ENCODE assay signal across 27 mouse cellular contexts in genomic region chr15:18685439-18685838, GRCm38 (mm10).
"Had no signal": no experiment of that assay in that cellular context is flagged by ENCODE, and none has a peak within 500 bp of the region (broad histone marks: within the 10 kb centered on the region; RNA-seq: fewer than 3 reads in every experiment).

No protein-coding gene starts in this region.

- H3K4me1 ChIP-seq: heart, embryonic 10.5 days; heart, embryonic 12.5 days; hindbrain, embryonic 10.5 days; hindbrain, embryonic 12.5 days; intestine, embryonic 15.5 days; limb, embryonic 10.5 days; limb, embryonic 12.5 days; liver, embryonic 13.5 days; liver, embryonic 15.5 days had no signal

- H3K9me3 ChIP-seq: heart, embryonic 10.5 days; hindbrain, embryonic 10.5 days; hindbrain, embryonic 12.5 days; intestine, embryonic 15.5 days; limb, embryonic 10.5 days; limb, embryonic 12.5 days; liver, embryonic 13.5 days; liver, embryonic 15.5 days had no signal

- H3K9ac ChIP-seq: heart, embryonic 12.5 days; hindbrain, embryonic 12.5 days; hindbrain, embryonic 14.5 days; intestine, embryonic 15.5 days; limb, embryonic 12.5 days; liver, embryonic 13.5 days; liver, embryonic 15.5 days had no signal

- H3K36me3 ChIP-seq: heart, embryonic 10.5 days; heart, embryonic 12.5 days; hindbrain, embryonic 10.5 days; hindbrain, embryonic 12.5 days; intestine, embryonic 15.5 days; limb, embryonic 10.5 days; limb, embryonic 12.5 days; liver, embryonic 13.5 days; liver, embryonic 15.5 days had no signal

- H3K27ac ChIP-seq: gastrocnemius, adult 2 months; heart, embryonic 10.5 days; hindbrain, embryonic 10.5 days; hindbrain, embryonic 12.5 days; hindbrain, embryonic 14.5 days; intestine, embryonic 15.5 days; layer of hippocampus, adult 2 months; limb, embryonic 10.5 days; limb, embryonic 12.5 days; liver, embryonic 13.5 days; liver, embryonic 15.5 days had no signal

- DNase-seq: gastrocnemius, adult 2 months; gastrocnemius, postnatal 10 days; gastrocnemius, postnatal 25 days; heart, adult 18-20 months; heart, postnatal 10 days; heart, postnatal 4 days; kidney, adult 18-20 months; kidney, adult 8-10 months; kidney, postnatal 10 days; kidney, postnatal 25 days; kidney, postnatal 4 days; liver; liver, embryonic 13.5 days had no signal

- ATAC-seq: hindbrain, embryonic 16.5 days; inflammation-experienced regulatory T-cells, adult 6 months; intestine, embryonic 15.5 days; intestine, postnatal 0 days had no signal

- H3K4me2 ChIP-seq: heart, embryonic 12.5 days; hindbrain, embryonic 12.5 days; hindbrain, embryonic 14.5 days; intestine, embryonic 15.5 days; limb, embryonic 12.5 days; liver, embryonic 11.5 days; liver, embryonic 13.5 days; liver, embryonic 15.5 days had no signal

- H3K4me3 ChIP-seq: gastrocnemius, adult 2 months; heart, embryonic 10.5 days; heart, embryonic 12.5 days; hindbrain, embryonic 10.5 days; hindbrain, embryonic 12.5 days; intestine, embryonic 15.5 days; layer of hippocampus, adult 2 months; limb, embryonic 10.5 days; limb, embryonic 12.5 days; liver, embryonic 13.5 days; liver, embryonic 15.5 days had no signal

- H3K27me3 ChIP-seq: heart, embryonic 12.5 days; hindbrain, embryonic 12.5 days; intestine, embryonic 15.5 days; limb, embryonic 12.5 days; liver, embryonic 13.5 days; liver, embryonic 15.5 days had no signal
